In the genomic region with DNA sequence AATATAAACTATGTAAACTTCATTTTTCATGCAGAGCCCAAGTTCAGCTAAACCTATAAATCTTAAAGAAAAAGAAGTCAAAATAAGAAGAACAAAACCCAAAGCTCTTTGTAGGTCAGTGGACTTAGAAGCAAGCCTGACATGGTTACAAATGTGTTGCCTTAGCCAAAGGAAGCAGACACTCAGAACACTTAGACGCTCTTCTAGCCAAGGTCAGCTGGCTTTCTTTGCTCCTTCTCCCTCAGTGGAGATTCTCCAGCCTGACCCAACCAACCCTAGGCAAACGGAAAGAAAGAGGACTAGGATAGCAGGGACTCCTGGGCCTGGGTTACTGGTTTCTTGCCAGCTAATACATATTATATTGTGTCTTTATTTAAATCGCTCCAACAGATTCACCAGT, we compare ENCODE assay signal across 27 mouse cellular contexts.
"Had no signal": no experiment of that assay in that cellular context is flagged by ENCODE, and none has a peak within 500 bp of the region (broad histone marks: within the 10 kb centered on the region; RNA-seq: fewer than 3 reads in every experiment).

No protein-coding gene starts in this region.

- H3K4me2 ChIP-seq: embryonic facial prominence, embryonic 12.5 days; embryonic facial prominence, embryonic 13.5 days; embryonic facial prominence, embryonic 15.5 days; forebrain, embryonic 12.5 days; forebrain, embryonic 13.5 days; forebrain, embryonic 15.5 days had no signal

- H3K4me3 ChIP-seq: embryonic facial prominence, embryonic 10.5 days; embryonic facial prominence, embryonic 12.5 days; embryonic facial prominence, embryonic 13.5 days; embryonic facial prominence, embryonic 15.5 days; erythroblast, embryonic 14.5 days; forebrain, embryonic 10.5 days; forebrain, embryonic 12.5 days; forebrain, embryonic 13.5 days; forebrain, embryonic 15.5 days; gastrocnemius, adult 2 months had no signal

- H3K9me3 ChIP-seq: embryonic facial prominence, embryonic 10.5 days; embryonic facial prominence, embryonic 12.5 days; embryonic facial prominence, embryonic 13.5 days; embryonic facial prominence, embryonic 15.5 days; forebrain, embryonic 10.5 days; forebrain, embryonic 12.5 days; forebrain, embryonic 13.5 days; forebrain, embryonic 15.5 days had no signal

- H3K27me3 ChIP-seq: embryonic facial prominence, embryonic 12.5 days; embryonic facial prominence, embryonic 13.5 days; embryonic facial prominence, embryonic 15.5 days; forebrain, embryonic 12.5 days; forebrain, embryonic 13.5 days; forebrain, embryonic 15.5 days had no signal

- ATAC-seq: forebrain, embryonic 13.5 days; forebrain, embryonic 14.5 days; forebrain, embryonic 15.5 days; forebrain, embryonic 16.5 days; forebrain, postnatal 0 days had no signal

- H3K27ac ChIP-seq: embryonic facial prominence, embryonic 10.5 days; embryonic facial prominence, embryonic 12.5 days; embryonic facial prominence, embryonic 13.5 days; embryonic facial prominence, embryonic 15.5 days; forebrain, embryonic 10.5 days; forebrain, embryonic 12.5 days; forebrain, embryonic 13.5 days; forebrain, embryonic 15.5 days; gastrocnemius, adult 2 months had no signal

- H3K4me1 ChIP-seq: embryonic facial prominence, embryonic 12.5 days; embryonic facial prominence, embryonic 15.5 days; forebrain, embryonic 10.5 days; forebrain, embryonic 12.5 days; forebrain, embryonic 13.5 days; forebrain, embryonic 15.5 days had no signal

- H3K9ac ChIP-seq: embryonic facial prominence, embryonic 12.5 days; embryonic facial prominence, embryonic 13.5 days; embryonic facial prominence, embryonic 15.5 days; forebrain, embryonic 12.5 days; forebrain, embryonic 13.5 days; forebrain, embryonic 15.5 days; forebrain, postnatal 0 days had no signal

- H3K36me3 ChIP-seq: embryonic facial prominence, embryonic 10.5 days; embryonic facial prominence, embryonic 12.5 days; embryonic facial prominence, embryonic 13.5 days; embryonic facial prominence, embryonic 15.5 days; forebrain, embryonic 10.5 days; forebrain, embryonic 12.5 days; forebrain, embryonic 15.5 days had no signal

- DNase-seq: cerebellum, adult 2 months; cerebellum, adult 8-10 months; cerebellum, adult 9-11 months; cerebellum, postnatal 10 days; cerebellum, postnatal 14 days; cerebellum, postnatal 25 days; cerebellum, postnatal 36 days; embryo, embryonic 11 days; forebrain, postnatal 0 days; gastrocnemius, adult 2 months; gastrocnemius, postnatal 10 days; gastrocnemius, postnatal 14 days; gastrocnemius, postnatal 25 days; gastrocnemius, postnatal 36 days; heart, adult 11 months; heart, adult 18-20 months had no signal
